Mouse (Mus musculus) stomach, postnatal 0 days (tissue): Measurements from ENCODE around the gene Polr3f.

ENCODE experiments used
- CTCF ChIP-seq: IDR thresholded peaks from 2 replicates; pipeline ENCODE4 v1.5.1; 2016; ENCODE audit warnings: antibody characterized with exemption, low read depth, mild to moderate bottlenecking, moderate library complexity
- EP300 ChIP-seq: optimal IDR thresholded peaks from 2 replicates; pipeline ENCODE3; 2016; ENCODE audit warnings: antibody characterized with exemption

GRCm38 (mm10) chr2:144484084-144484483 lies 43.4 kb upstream of the Polr3f start:
- TF ChIP-seq CTCF: no peak
- TF ChIP-seq EP300: no peak
